Mouse (Mus musculus) R1 (cell line): ENCODE results near the gene N4bp2.
A peak's percentile ranks its signal among the peaks of the same experiment; 100 is the strongest.

ENCODE experiments used
- DNase-seq: peaks from one replicate; pipeline ENCODE4 v3.0.0-alpha.2; 2018; ENCODE audit warnings: low read depth, low spot score

The N4bp2 gene

DNA sequence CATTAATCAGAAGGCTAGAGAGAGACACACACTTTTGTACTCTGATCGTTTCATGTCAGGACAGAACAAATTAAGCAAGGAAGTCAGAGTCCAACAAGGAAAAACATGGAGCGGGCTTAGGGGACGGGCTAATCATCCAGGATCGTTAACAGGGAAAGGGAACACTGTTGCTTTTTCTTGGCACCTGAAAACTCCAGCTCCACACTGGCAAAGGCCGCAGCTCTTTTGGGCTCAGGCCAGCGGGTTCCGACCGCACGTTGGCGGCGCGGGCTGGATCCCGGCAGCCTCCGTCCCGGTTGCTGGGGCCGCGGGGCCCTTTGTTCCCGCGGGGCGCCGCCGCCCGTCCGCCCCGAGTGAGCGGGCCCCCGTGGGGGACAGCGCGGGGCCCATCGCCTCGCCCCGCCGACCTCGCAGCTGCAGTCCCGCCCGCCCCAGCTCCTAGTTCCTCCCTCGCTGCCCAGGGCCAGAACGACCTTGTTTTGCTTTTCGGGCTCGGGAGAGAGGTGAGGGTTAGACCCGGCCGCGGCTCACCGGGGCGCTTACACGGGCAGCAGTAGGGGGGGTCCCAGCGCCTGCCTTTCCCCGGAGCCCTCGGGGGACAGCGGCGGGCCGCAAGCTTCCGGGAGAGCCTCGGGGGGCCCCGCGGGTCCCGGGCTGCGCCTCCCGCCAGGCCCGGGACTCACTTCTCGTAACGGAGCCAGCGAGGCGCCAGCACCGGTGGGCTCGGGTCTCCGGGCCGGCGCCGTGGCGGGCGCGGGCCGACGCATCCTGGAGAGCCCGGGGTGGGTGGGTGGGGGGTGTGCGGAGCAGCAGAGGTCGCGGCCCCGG is at the start of gene N4bp2:
Gene N4bp2, plus strand, starts transcription at position 434 of the 828 bp plus-strand sequence.
- peak; percentile 78 for DNase-seq

GRCm38 (mm10) chr5:65715084-65715483 is 48.2 kb upstream of the N4bp2 start:
- DNase-seq, result no peak

DNA sequence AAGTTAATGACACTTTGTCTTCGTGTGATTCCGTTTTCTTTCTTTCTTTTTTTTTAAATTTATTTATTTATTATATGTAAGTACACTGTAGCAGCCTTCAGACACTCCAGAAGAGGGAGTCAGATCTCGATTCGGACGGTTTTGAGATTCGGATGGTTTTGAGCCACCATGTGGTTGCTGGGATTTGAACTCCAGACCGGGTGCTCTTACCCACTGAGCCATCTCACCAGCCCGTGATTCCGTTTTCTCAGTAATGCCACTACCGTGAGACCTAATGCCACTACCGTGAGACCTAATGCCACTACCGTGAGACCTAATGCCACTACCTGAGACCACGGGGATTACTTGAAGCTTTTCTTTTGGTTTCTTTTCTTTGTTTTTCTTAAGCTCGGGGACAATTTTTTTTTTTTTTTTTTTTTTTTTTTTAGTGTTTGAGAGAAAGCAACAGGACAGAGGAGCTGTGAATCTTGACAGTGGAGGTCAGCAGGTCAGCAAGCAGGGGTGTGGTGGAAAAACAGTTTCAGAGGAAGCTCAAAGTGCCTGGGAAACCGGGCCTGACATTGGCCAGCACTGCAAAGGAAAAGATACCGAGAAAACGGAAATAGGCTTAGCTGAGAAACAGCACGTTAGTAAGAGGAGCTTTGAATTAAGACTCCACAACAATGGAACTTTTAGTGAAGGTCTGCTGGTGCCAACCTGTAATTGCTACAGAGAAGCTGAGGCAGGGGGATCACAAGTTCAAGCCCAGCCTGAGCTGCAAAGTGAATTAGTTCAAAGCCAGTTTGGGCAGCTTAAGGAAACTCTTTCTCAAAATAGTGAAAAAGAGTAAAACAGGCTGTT is 46.0 kb upstream of the N4bp2 start:
- DNase-seq, result no peak

DNA sequence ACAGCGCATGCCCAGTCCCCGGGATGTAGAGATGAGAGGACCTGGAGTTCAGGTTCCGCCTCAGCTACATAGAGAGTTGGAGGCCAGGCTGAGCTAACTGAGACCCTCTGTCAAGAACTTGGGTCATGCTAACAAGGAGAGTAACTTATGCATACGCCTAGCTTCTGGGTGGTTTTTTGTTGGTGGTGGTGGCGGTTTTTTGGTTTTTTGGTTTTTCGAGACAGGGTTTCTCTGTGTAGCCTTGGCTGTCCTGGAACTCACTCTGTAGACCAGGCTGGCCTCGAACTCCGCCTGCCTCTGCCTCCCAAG is 45.5 kb upstream of the N4bp2 start:
- peak; percentile 14 for DNase-seq

GRCm38 (mm10) chr5:65718368-65718767 is 45.0 kb upstream of the N4bp2 start:
- DNase-seq, result peak; percentile 87

DNA sequence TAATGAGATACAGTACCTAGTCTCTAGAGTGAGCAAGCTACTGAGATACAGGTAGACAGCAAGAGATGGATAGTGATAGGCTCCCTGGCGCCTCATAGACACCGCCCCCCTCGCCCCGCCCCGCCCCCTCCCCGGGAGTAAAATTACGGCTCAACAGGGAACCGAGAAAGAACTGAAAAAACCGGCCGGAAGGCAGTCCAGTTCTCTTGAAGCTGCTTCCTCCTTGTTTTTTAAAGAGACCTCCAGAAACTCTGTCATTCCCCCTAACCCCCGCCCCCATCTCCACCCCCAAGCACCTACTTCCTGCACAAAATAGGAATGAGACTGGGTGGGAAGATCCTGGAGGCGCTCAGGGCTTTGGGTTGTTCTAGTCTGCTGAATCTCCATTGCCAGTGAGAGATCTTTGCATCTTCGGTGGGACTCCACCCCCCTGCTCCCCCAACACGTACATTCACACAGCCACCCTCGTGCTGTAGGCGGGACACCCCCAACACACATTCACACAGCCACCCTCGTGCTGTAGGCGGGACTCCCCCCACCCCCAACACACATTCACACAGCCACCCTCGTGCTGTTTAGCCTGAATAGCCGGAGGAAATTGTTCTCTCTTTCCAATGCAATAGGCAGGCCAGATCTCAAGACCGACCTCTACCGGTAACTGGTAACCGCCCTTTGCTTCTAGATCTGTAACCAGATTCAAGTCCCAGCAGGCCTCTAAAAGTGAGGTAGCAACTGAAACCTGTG is 38.8 kb upstream of the N4bp2 start:
- peak; percentile 97 for DNase-seq

DNA sequence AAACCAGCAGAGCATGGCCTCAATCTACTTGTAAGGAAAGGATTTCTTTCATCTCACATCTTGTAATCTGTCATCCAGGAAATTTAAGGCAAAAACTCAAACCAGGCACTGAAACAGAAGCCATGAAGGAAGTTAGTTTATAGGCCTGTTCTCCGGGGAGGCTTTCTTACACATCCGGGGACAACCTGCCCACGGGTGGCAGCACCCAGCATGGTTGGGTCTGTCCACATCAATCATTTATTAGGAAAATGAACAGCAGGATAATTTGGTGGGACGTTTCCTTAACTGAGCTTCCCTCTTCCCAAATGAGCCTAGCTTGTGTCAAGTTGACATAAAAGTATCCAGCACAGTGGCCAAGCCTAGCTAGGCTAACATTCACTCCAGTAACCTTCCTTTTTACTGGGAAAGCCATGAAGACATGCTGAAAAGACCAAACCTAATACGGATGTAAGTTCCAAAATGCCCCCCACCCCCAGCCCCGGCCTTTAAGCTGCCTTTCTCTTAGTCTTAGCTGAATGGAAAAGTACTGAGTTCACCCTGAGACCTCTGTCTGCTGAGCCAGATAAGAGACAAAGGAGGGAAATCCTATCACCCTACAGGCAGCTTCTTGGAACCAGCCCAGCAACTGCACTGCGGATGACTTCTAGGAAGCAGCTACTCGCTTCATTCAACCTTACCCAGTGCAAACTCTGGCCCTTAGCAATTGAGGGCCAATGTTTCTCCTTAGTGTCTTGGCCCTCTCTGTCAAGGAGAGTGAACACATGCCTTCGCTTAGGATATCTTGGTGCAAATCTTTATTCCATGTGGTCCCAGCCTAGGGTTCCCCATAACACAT is 31.9 kb upstream of the N4bp2 start:
- DNase-seq, result peak; percentile 21

DNA sequence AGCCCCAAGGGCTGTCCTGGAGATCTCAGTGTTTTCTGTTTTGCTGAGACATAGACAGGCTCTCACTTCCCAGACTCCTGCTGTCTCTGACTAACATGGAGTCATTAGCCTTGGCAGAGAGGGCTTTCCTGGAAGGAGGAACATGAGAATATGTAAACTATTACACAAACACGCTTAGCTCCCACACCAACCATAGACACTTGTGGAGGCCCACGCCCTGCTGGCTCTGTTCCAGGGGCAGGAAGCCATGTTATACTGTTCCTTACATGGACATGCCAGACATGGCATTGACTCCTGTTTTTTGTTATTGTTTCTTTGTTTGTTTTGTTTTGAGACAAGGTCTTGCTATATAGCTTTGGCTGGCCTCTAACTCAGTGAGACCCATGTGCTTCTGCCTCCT is 27.7 kb upstream of the N4bp2 start:
- no peak for DNase-seq

- DNase-seq, result no peak
These were observed 24.0 kb upstream of the N4bp2 start for GRCm38 (mm10) chr5:65739366-65739765.

DNA sequence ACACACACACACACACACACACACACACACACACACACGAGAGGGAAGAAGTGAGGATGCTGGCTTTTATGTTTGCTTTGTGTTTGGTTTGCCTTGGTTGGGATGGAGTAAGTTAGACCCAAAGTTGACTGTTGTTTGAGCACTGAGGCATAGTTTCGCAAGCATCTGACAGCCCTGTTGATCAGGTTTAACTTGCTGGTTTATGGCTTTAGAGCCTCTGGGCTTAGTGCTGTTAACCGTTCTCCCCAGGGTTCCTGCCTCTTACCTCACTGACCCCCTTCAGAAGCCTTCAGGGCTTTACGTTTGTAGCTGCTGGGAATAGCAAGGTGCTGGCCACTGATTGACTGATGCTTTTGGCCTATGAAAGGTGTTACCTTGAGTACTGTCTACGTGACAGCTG is 16.4 kb upstream of the N4bp2 start:
- no peak for DNase-seq

GRCm38 (mm10) chr5:65748386-65748785 is 14.9 kb upstream of the N4bp2 start:
- peak; percentile 68 for DNase-seq

- no peak for DNase-seq
These were observed 14.4 kb upstream of the N4bp2 start for GRCm38 (mm10) chr5:65748880-65749279.

- DNase-seq, result no peak
These were observed 11.3 kb upstream of the N4bp2 start for GRCm38 (mm10) chr5:65752021-65752420.

DNA sequence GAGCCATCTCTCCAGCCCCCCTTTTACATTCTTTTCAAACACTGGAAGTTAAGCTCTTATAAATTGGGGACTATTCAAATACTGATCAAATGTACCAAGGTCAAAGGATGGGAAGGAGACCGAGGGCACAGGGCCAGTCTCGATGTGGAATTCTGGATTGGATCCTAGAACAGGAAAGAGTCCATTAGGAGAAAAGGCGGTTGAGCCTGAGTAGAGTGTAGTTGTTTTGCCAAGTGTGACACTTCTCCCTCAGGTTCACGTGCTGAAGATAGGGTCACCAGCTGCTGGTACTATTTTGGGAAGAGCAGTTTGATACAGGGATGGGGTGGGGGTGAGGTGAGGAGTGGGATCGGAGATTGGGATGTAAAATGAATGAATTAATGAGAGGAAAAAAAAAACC is 7.5 kb upstream of the N4bp2 start:
- no peak for DNase-seq

DNA sequence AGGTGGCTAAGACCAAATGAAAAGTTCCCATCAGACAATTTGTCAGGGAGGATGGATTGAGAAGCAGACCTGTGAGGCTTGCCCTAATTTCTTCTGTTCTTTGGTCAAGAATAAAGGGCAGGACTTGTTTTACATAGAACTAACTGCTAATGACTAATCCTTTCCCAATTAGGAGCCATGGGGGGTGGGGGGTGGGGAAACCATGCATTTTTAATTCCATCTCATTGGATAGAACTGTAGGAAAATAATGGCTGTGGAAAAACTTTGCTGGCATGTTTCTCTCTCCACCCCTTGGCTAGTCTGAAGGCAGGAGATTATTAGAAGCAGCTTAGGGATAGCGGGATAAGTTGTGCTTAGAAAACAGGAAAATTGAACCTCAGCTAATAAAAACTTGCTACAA is 6.2 kb upstream of the N4bp2 start:
- no peak for DNase-seq

DNA sequence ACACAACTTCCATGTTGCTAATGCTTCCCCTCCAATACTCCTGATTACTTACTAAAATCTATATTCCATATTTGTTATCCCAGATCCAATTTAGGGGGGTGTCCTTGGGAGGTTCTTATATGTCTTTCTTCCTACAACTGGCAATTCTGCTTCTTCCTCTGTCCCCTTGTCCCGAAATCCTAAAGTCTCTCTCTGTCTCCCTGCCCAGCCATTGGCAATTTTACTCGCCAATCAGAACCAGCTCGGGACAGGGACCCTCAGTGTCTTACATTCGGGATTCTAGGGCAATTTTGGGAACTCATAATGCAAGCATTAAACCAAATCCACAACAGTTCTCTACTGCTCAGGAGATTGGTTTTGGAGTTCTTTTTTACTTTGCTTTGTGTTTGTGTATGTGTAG is 3.3 kb upstream of the N4bp2 start:
- DNase-seq, result no peak

- no peak for DNase-seq
These were observed 2.7 kb upstream of the N4bp2 start for GRCm38 (mm10) chr5:65760599-65760998.

DNA sequence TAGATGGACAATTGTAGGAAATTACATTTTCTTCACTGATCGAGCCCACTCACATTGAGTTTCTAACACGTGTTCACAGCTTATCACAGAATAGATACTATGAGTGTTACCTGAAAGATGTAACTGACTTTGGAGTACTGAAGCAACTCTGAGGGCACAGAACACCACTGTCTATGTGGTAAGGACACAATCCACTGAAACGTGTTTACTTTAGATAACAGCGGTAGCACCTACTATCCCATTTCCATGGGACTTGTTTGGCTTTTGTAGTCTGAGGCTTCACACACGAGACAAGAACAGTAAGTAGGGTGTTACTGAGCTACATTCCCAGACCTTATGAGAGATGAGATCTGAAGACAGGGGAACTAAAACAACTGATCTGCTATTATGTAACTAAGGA is 2.3 kb upstream of the N4bp2 start:
- DNase-seq, result no peak

DNA sequence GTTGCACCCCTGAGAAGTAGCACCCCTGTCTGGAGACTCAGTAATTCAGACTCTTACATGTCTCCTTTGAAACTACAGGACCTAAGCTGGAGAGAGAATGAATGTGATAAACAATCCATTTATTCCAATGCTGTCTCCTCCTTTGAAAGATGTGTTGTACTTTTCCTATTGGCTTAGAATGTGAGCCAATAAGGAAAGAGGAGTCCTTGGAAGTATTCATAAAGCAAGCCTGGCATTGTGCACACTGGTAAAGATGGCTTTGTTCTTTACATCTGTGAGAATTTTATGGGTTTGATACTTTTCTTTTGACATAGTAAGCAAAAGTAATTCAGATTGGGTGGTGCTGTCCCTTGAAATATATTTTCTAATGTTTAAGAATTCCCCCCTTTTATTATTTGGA is 1.4 kb upstream of the N4bp2 start:
- no peak for DNase-seq

DNA sequence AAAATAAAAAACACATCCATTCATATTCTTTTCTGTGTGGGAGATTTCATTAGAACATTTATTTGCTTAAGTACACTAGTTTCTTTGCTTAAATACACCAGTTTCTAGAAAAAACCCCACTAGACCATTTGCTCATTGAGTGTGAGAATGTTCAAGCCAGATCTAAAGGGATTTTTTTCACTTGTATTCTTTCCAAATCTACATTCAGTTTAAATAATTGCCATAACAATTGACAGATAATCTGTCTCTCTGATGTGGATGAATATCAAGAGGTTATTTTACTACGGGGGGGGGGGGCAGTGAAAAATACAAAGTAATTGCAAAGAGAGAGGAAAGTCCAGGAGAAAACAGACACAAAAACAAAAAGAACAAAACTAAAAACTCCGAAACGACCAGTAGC is 635 bp upstream of the N4bp2 start:
- no peak for DNase-seq
